Mouse (Mus musculus) MEL (cell line): Measurements from ENCODE around the gene Zfp3. TPM values are rescaled to one million over a fixed set of nuclear protein-coding genes. Genes with fewer than 3 reads are reported as not detected.

Source experiments
- DNase-seq: peaks from one replicate; pipeline ENCODE4 v3.0.0; 2011; ENCODE audit warnings: low read depth, low spot score
- H3K27ac ChIP-seq: 2 replicates; pipeline ENCODE4 v1.5.1; 2012; ENCODE audit warnings: low read depth, mild to moderate bottlenecking, control low read depth, low read length, moderate library complexity; ENCODE audit not compliant: control insufficient read depth
- H3K27me3 ChIP-seq, 2 experiments: fragments of 150-350 bp in 1 of 2; sonication (generic) in 1 of 2; 2 replicates each; pipeline ENCODE4 v1.6.1; 2012; ENCODE audit warnings: low read length in 2 of 2, mild to moderate bottlenecking in 2 of 2, improper control_type of control experiment in 1 of 2, moderate library complexity in 1 of 2; ENCODE audit not compliant: insufficient read depth in 2 of 2, control insufficient read depth in 1 of 2
- H3K36me3 ChIP-seq, 2 experiments: 2 replicates each; pipeline ENCODE4 v1.6.1; 2012 to 2014; ENCODE audit warnings: low read length in 2 of 2, improper control_type of control experiment in 1 of 2, inconsistent platforms in 1 of 2, mild to moderate bottlenecking in 1 of 2; ENCODE audit not compliant: insufficient read depth in 2 of 2, control insufficient read depth in 1 of 2
- H3K4me1 ChIP-seq, 2 experiments: fragments of 150-350 bp in 1 of 2; sonication (generic) in 1 of 2; 2 replicates each; pipeline ENCODE4 v1.6.1; 2012; ENCODE audit warnings: low read length in 2 of 2, improper control_type of control experiment in 1 of 2, mild to moderate bottlenecking in 1 of 2; ENCODE audit not compliant: insufficient read depth in 2 of 2, control insufficient read depth in 1 of 2
- H3K4me3 ChIP-seq, 2 experiments: fragments of 150-350 bp in 1 of 2; sonication (generic) in 1 of 2; 2 replicates each; pipeline ENCODE4 v1.5.1; 2012; ENCODE audit warnings: low read depth in 2 of 2, low read length in 2 of 2, mild to moderate bottlenecking in 2 of 2, moderate library complexity in 2 of 2, control low read depth in 1 of 2, improper control_type of control experiment in 1 of 2; ENCODE audit not compliant: control insufficient read depth in 1 of 2, insufficient read depth in 1 of 2
- H3K79me2 ChIP-seq: 2 replicates; pipeline ENCODE4 v1.6.1; 2012; ENCODE audit warnings: mild to moderate bottlenecking, low read length, moderate library complexity; ENCODE audit not compliant: control insufficient read depth, poor library complexity, insufficient read depth
- H3K9ac ChIP-seq: 2 replicates; pipeline ENCODE4 v1.6.1; 2012; ENCODE audit warnings: low read depth, mild to moderate bottlenecking, control low read depth, low read length, moderate library complexity; ENCODE audit not compliant: control insufficient read depth, poor library complexity, severe bottlenecking
- H3K9me3 ChIP-seq: fragments of 150-350 bp; sonication (generic); replicated peaks from 2 replicates; pipeline ENCODE4 v1.6.1; 2012; ENCODE audit warnings: mild to moderate bottlenecking, low read length, improper control_type of control experiment, moderate library complexity; ENCODE audit not compliant: insufficient read depth
- CHD1 ChIP-seq: IDR thresholded peaks from 2 replicates; pipeline ENCODE4 v1.6.1; 2012; ENCODE audit warnings: low read depth, mild to moderate bottlenecking, inconsistent platforms, low read length, improper control_type of control experiment
- CHD2 ChIP-seq: IDR thresholded peaks from 2 replicates; pipeline ENCODE4 v1.6.1; 2011; ENCODE audit warnings: low read length, improper control_type of control experiment
- CTCF ChIP-seq, 3 experiments: IDR thresholded peaks in 2 of 3; conservative IDR thresholded peaks in 1 of 3; 2 replicates each; pipeline ENCODE4 v1.5.1; 2011 to 2012; ENCODE audit warnings: low read length in 3 of 3, low read depth in 2 of 3, mild to moderate bottlenecking in 2 of 3, improper control_type of control experiment in 1 of 3, inconsistent platforms in 1 of 3, mixed read lengths in 1 of 3, moderate library complexity in 1 of 3; ENCODE audit not compliant: control insufficient read depth in 1 of 3, insufficient read depth in 1 of 3, poor library complexity in 1 of 3, severe bottlenecking in 1 of 3
- ETS1 ChIP-seq: IDR thresholded peaks from 2 replicates; pipeline ENCODE4 v1.6.1; 2012; ENCODE audit warnings: low read depth, mild to moderate bottlenecking, inconsistent platforms, low read length, improper control_type of control experiment, moderate library complexity
- GABPA ChIP-seq: IDR thresholded peaks from 2 replicates; pipeline ENCODE4 v1.6.1; 2012; ENCODE audit warnings: low read depth, mild to moderate bottlenecking, inconsistent platforms, low read length, improper control_type of control experiment, moderate library complexity
- HCFC1 ChIP-seq: IDR thresholded peaks from 2 replicates; pipeline ENCODE4 v1.6.1; 2012; ENCODE audit warnings: low read depth, mild to moderate bottlenecking, inconsistent platforms, low read length, improper control_type of control experiment, moderate library complexity
- JUND ChIP-seq: IDR thresholded peaks from 2 replicates; pipeline ENCODE4 v1.6.1; 2011; ENCODE audit warnings: low read depth, mild to moderate bottlenecking, improper control_type of control experiment, low read length
- KAT2A ChIP-seq: conservative IDR thresholded peaks from 2 replicates; pipeline ENCODE4 v1.6.1; 2012; ENCODE audit warnings: low read depth, low read length, improper control_type of control experiment, inconsistent platforms
- MAX ChIP-seq: IDR thresholded peaks from 2 replicates; pipeline ENCODE4 v1.6.1; 2011; ENCODE audit warnings: low read length, improper control_type of control experiment
- MYB ChIP-seq: IDR thresholded peaks from 2 replicates; pipeline ENCODE4 v1.6.1; 2011; ENCODE audit warnings: mild to moderate bottlenecking, low read depth, low read length, improper control_type of control experiment
- NELFE ChIP-seq: IDR thresholded peaks from 2 replicates; pipeline ENCODE4 v1.6.1; 2011; ENCODE audit warnings: low read depth, low read length, improper control_type of control experiment
- NRF1 ChIP-seq: IDR thresholded peaks from 2 replicates; pipeline ENCODE4 v1.6.1; 2014; ENCODE audit warnings: low read depth, mild to moderate bottlenecking, inconsistent platforms, low read length, improper control_type of control experiment, moderate library complexity; ENCODE audit not compliant: poor library complexity, insufficient read depth, severe bottlenecking
- POLR2AphosphoS2 ChIP-seq: IDR thresholded peaks from 2 replicates; pipeline ENCODE4 v1.6.1; 2011; ENCODE audit warnings: low read length, improper control_type of control experiment
- RCOR1 ChIP-seq: IDR thresholded peaks from 2 replicates; pipeline ENCODE4 v1.6.1; 2012; ENCODE audit warnings: low read depth, mild to moderate bottlenecking, inconsistent platforms, low read length, improper control_type of control experiment
- SIN3A ChIP-seq: IDR thresholded peaks from 2 replicates; pipeline ENCODE4 v1.6.1; 2012; ENCODE audit warnings: low read length, improper control_type of control experiment, inconsistent platforms
- SMC3 ChIP-seq: IDR thresholded peaks from 2 replicates; pipeline ENCODE4 v1.6.1; 2011; ENCODE audit warnings: low read depth, low read length, improper control_type of control experiment
- TAL1 ChIP-seq: IDR thresholded peaks from 2 replicates; pipeline ENCODE4 v1.6.1; 2012; ENCODE audit warnings: mild to moderate bottlenecking, inconsistent platforms, low read length, moderate library complexity, mixed read lengths
- TBP ChIP-seq: IDR thresholded peaks from 2 replicates; pipeline ENCODE4 v1.8.0; 2011; ENCODE audit warnings: low read depth, low read length, improper control_type of control experiment
- TCF12 ChIP-seq: IDR thresholded peaks from 2 replicates; pipeline ENCODE4 v1.6.1; 2014; ENCODE audit warnings: low read depth, mild to moderate bottlenecking, inconsistent platforms, low read length, improper control_type of control experiment, moderate library complexity
- UBTF ChIP-seq: IDR thresholded peaks from 2 replicates; pipeline ENCODE4 v1.6.1; 2012; ENCODE audit warnings: low read depth, mild to moderate bottlenecking, inconsistent platforms, low read length, improper control_type of control experiment, moderate library complexity, borderline replicate concordance; ENCODE audit not compliant: insufficient read depth
- USF1 ChIP-seq: IDR thresholded peaks from 2 replicates; pipeline ENCODE4 v1.6.1; 2014; ENCODE audit warnings: low read depth, mild to moderate bottlenecking, inconsistent platforms, low read length, improper control_type of control experiment, moderate library complexity
- USF2 ChIP-seq, 2 experiments: IDR thresholded peaks; 2 replicates each; pipeline ENCODE4 v1.6.1; 2011 to 2012; ENCODE audit warnings: improper control_type of control experiment in 2 of 2, low read length in 2 of 2, borderline replicate concordance in 1 of 2, inconsistent platforms in 1 of 2, low read depth in 1 of 2, mild to moderate bottlenecking in 1 of 2; ENCODE audit not compliant: insufficient read depth in 1 of 2
- ZKSCAN1 ChIP-seq: IDR thresholded peaks from 2 replicates; pipeline ENCODE4 v1.6.1; 2012; ENCODE audit warnings: low read depth, mild to moderate bottlenecking, inconsistent platforms, low read length, improper control_type of control experiment, moderate library complexity
- ZMIZ1 ChIP-seq: IDR thresholded peaks from 2 replicates; pipeline ENCODE4 v1.6.1; 2012; ENCODE audit warnings: low read depth, mild to moderate bottlenecking, inconsistent platforms, low read length, improper control_type of control experiment, moderate library complexity
- ZNF384 ChIP-seq: IDR thresholded peaks from 2 replicates; pipeline ENCODE4 v1.6.1; 2012; ENCODE audit warnings: low read depth, mild to moderate bottlenecking, inconsistent platforms, low read length, improper control_type of control experiment
- polyA plus RNA-seq, 2 experiments: library from polyadenylated mRNA; stranded (reverse) in 1 of 2; unstranded in 1 of 2; fragments of >175 nt in 1 of 2; fragments of >200 nt in 1 of 2; gene quantifications; 2 replicates each; pipeline versions ENCODE4 v1.2.1 to v1.2.4; 2012; ENCODE audit warnings: low replicate concordance in 2 of 2, low read depth in 1 of 2; ENCODE audit not compliant: insufficient read length in 2 of 2, insufficient read depth in 1 of 2, missing spikeins in 1 of 2
- total RNA-seq: library from RNA; depleted of rRNA; stranded (reverse); fragments of 300-350 nt; gene quantifications from 2 replicates; pipeline ENCODE4 v1.2.3, GENCODE M21; 2012

Gene Zfp3
- total and polyA plus RNA-seq, 3 experiments: 1.5 to 1.9 TPM; not detected in 1

- Histone ChIP-seq H3K9me3 (no peaks in the 10 kb centered on the region), H3K9ac (no peak overlapping the region), H3K79me2 (peaks cover 6% of the 10 kb centered on the region; the same call in 1 of the 2 replicates), H3K4me1 (peaks cover 7 to 18% of the 10 kb centered on the region in 2 experiments), H3K27ac (no peak overlapping the region), H3K36me3 (peaks cover 0 to 11% of the 10 kb centered on the region in 2 experiments; a peak in 2 of 4 replicates), H3K27me3 (peaks cover 0 to 2% of the 10 kb centered on the region in 2 experiments; a peak in 3 of 4 replicates), H3K4me3 (no peak overlapping the region)
- TF ChIP-seq JUND: no peak
- no peak for TF ChIP-seq USF1
- TF ChIP-seq NELFE: no peak
- TF ChIP-seq TAL1: no peak
- no peak for TF ChIP-seq ZKSCAN1
- DNase-seq: no peak
These were observed 1.4 kb upstream of the Zfp3 start for GRCm38 (mm10) chr11:70762641-70763040.

DNA sequence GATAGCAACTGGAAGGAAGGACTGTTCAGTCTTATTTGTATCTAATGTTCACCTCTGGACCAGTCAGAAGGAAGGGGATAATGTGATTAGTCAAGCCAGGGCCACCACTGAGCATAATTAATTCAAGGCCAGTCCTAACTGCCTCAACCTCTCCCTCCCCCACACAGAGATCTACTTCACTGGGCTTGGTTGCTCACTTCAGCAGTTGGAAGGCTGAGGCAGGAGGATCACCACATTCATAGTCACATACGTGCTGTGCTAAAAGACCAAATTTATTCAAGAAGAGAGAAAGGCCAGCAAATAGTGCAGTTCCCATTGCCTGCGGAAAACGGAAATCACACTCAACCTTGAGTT, 450 bp upstream of the Zfp3 start:
- Histone ChIP-seq H3K36me3 (peaks cover 0 to 11% of the 10 kb centered on the region in 2 experiments; a peak in 2 of 4 replicates), H3K79me2 (peaks cover 6% of the 10 kb centered on the region; the same call in 1 of the 2 replicates), H3K9me3 (no peaks in the 10 kb centered on the region), H3K4me3 (peak overlapping the region; percentile 75 to 87), H3K9ac (peak overlapping the region; percentile 87), H3K27me3 (peaks cover 0 to 2% of the 10 kb centered on the region in 2 experiments; a peak in 3 of 4 replicates), H3K4me1 (peaks cover 7 to 18% of the 10 kb centered on the region in 2 experiments), H3K27ac (peak overlapping the region; percentile 69; the same call in 1 of the 2 replicates)
- no peak for DNase-seq
- TF ChIP-seq ETS1 (no peak), CHD2 (peak; percentile 10; the same call in 1 of the 2 replicates)

GRCm38 (mm10) chr11:70765776-70766445, 1.9 kb downstream of the Zfp3 start:
- H3K36me3 ChIP-seq: peaks cover 0 to 11% of the 10 kb centered on the region in 2 experiments; a peak in 2 of 4 replicates
- H3K27me3 ChIP-seq: peaks cover 0 to 2% of the 10 kb centered on the region in 2 experiments; a peak in 2 of 4 replicates
- H3K9ac ChIP-seq: no peak overlapping the region
- peaks cover 7 to 18% of the 10 kb centered on the region in 2 experiments for H3K4me1 ChIP-seq
- no peaks in the 10 kb centered on the region for H3K9me3 ChIP-seq
- no peak overlapping the region for H3K27ac ChIP-seq
- H3K79me2 ChIP-seq: peaks cover 6% of the 10 kb centered on the region; the same call in 1 of the 2 replicates
- TF ChIP-seq SMC3 (no peak), ETS1 (no peak), ZNF384 (no peak), USF2 (IDR thresholded peaks at IDR 0.05; ENCODE audit: borderline replicate concordance in 1 of 2, insufficient read depth in 1 of 2, low read depth in 1 of 2, low read length in 2 of 2) (no peak), TBP (no peak), UBTF (no peak), RCOR1 (no peak), CHD1 (no peak), MYB (no peak), ZMIZ1 (no peak), SIN3A (no peak), HCFC1 (no peak), NRF1 (no peak), POLR2AphosphoS2 (no peak), GABPA (no peak), KAT2A (no peak), CTCF (IDR thresholded peaks at IDR 0.05 in 2 of 3, conservative IDR thresholded peaks at IDR 0.05 in 1 of 3; ENCODE audit: control insufficient read depth in 1 of 3, insufficient read depth in 1 of 3, low read depth in 2 of 3, low read length in 3 of 3, poor library complexity in 1 of 3, severe bottlenecking in 1 of 3) (no peak), MAX (no peak), TCF12 (no peak)
- TF ChIP-seq, all 39 proteins: peak for 0
- no peak for DNase-seq
- H3K4me3 ChIP-seq: no peak overlapping the region
